Mouse (Mus musculus) embryo, embryonic 11.5 days (tissue): ENCODE results near the gene Sstr4.

Experiments
- DNase-seq: peaks from one replicate; pipeline ENCODE4 v3.0.0-alpha.2; 2012; ENCODE audit warnings: low read depth, low spot score

The Sstr4 gene

GRCm38 (mm10) chr2:148393846-148394245, 1.3 kb upstream of the Sstr4 start:
- no peak for DNase-seq

GRCm38 (mm10) chr2:148396209-148396608, 1.1 kb downstream of the Sstr4 start:
- DNase-seq, result no peak

GRCm38 (mm10) chr2:148397015-148397783, 2.1 kb downstream of the Sstr4 start:
- no peak for DNase-seq

GRCm38 (mm10) chr2:148397784-148398100, 2.6 kb downstream of the Sstr4 start:
- no peak for DNase-seq

GRCm38 (mm10) chr2:148398901-148399685, 3.9 kb downstream of the Sstr4 start:
- no peak for DNase-seq

GRCm38 (mm10) chr2:148402227-148402626, 7.1 kb downstream of the Sstr4 start:
- no peak for DNase-seq

GRCm38 (mm10) chr2:148404906-148405305, 9.8 kb downstream of the Sstr4 start:
- DNase-seq, result no peak

GRCm38 (mm10) chr2:148406160-148406970, 11.2 kb downstream of the Sstr4 start:
- no peak for DNase-seq

GRCm38 (mm10) chr2:148406971-148407869, 12.1 kb downstream of the Sstr4 start:
- no peak for DNase-seq

- DNase-seq, result no peak
Observed at GRCm38 (mm10) chr2:148407870-148408760, 13.0 kb downstream of the Sstr4 start, which contains the start of gene Thbd. Gene Thbd (minus strand): TSS chr2:148408188.

GRCm38 (mm10) chr2:148408761-148409120, 13.6 kb downstream of the Sstr4 start:
- no peak for DNase-seq

GRCm38 (mm10) chr2:148409141-148409540, 14.0 kb downstream of the Sstr4 start:
- DNase-seq, result no peak

- no peak for DNase-seq
Observed at GRCm38 (mm10) chr2:148409821-148410220, 14.7 kb downstream of the Sstr4 start.

GRCm38 (mm10) chr2:148419151-148419550, 24.0 kb downstream of the Sstr4 start:
- DNase-seq, result no peak

GRCm38 (mm10) chr2:148419776-148420175, 24.6 kb downstream of the Sstr4 start:
- no peak for DNase-seq

- no peak for DNase-seq
Observed at GRCm38 (mm10) chr2:148421112-148421511, 26.0 kb downstream of the Sstr4 start.

GRCm38 (mm10) chr2:148421706-148422105, 26.6 kb downstream of the Sstr4 start:
- no peak for DNase-seq

GRCm38 (mm10) chr2:148425709-148426382, 30.7 kb downstream of the Sstr4 start:
- DNase-seq, result no peak

GRCm38 (mm10) chr2:148427553-148427952, 32.4 kb downstream of the Sstr4 start:
- DNase-seq, result no peak

- no peak for DNase-seq
Observed at GRCm38 (mm10) chr2:148428523-148428922, 33.4 kb downstream of the Sstr4 start.
